Mouse (Mus musculus) skeletal muscle tissue, adult 2 months (tissue): ENCODE data around the gene Gm13539.
"Not testable (repeated sequence)": the region's sequence is repeated elsewhere in the genome, so short reads cannot be mapped to it uniquely, and the experiment has no call there.

Experiments used
- DNase-seq: peaks from one replicate; pipeline ENCODE4 v3.0.0-alpha.2; 2012; ENCODE audit warnings: low read depth, low spot score

Gene Gm13539

DNA sequence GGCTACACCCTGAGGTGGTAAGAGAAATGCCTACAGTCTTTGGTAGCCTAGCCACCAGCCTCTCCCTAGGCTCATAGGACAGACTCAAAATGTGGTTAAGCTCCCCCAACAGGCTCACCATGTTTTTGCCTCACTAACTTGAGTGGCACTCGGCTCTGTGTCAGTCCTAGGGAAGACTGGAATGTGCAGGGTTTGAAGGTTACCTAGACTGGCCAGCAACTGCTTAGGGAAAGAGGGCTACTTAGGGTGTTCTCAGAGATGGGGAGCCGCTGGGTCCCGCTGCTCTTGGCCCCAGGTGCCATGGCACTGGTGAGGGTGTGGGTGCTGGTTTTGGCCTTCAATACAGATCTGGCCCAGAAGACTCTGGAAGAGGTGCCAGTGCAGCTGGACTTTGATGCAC, at the start of gene Gm13539:
Gene Gm13539 (plus strand): TSS at position 301 of the 400 bp plus-strand sequence.
- no peak for DNase-seq

DNA sequence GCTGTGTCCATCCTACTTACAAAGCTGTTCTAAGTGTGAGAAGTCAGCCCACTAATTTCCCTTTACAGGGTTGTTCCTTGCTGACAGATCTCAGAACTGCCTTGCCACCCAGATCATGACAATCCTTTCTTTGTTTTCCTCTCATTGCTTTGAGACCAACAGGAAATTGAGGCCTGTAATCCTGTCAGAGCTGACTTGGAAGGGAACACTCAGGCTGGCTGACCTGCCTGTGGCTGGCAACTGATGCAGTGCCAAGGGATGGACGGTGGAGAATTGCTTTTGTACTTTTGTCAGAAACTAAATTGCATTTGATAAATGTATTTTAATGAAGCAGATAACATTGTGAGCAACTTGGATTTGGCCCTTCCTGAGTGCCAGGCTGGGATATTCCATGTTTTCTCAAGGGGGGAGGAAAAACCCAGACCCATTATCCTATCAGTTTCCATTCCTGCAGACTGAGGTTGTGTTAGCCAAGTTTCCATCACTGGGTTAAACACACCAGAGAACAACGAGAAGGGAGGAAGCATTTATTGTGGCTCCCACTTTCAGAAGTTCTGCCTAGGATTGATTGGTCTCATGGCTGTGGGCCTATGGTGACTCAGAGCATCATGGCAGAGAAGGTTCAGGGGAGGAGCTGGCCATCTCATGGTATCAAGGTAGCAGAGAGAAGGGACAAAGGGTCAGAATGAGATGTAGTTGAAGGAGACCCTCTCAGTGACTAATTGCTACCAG, 48.7 kb upstream of the Gm13539 start:
- no peak for DNase-seq

DNA sequence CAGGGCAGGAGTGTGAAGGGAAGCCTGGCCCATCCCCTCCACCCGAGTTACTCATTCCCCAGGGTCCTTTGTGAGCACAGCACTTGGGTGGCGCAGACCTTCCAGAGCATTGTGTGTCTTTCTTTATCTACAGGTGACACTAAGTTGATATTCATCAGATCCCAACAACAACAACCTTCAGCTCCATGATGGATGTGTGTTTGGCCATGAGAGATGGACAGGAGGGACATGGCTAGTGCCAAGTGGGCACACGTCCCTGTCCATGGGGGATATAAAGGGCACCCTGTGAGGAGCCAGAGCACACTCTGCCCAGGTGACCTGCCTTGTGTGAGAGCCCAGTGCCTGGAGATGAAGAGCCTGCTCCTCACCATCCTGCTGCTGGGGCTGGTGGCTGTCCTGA, 45.3 kb upstream of the Gm13539 start, which contains the start of gene Obp2b:
Gene Obp2b (plus strand): TSS at position 301 of the 400 bp plus-strand sequence.
- DNase-seq = not testable (repeated sequence)

DNA sequence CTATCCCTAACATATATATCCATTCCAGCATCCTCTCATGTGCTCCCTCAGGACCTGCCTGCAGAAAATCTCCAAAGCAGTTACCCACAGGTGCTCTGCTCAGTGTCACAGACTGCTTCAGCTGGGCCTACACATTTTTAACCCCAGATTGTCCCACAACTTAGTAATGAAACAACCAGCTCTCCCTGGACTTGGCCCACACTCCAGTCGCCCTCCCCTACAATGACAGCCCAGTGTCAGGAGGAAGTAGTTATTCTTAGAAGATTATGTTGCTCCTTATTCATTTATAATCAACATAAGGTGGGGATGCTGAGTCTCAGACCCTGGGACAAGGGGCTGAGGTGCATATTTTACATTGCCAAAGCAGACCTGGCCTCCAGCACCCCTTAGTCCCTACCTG, 40.4 kb upstream of the Gm13539 start:
- no peak for DNase-seq

DNA sequence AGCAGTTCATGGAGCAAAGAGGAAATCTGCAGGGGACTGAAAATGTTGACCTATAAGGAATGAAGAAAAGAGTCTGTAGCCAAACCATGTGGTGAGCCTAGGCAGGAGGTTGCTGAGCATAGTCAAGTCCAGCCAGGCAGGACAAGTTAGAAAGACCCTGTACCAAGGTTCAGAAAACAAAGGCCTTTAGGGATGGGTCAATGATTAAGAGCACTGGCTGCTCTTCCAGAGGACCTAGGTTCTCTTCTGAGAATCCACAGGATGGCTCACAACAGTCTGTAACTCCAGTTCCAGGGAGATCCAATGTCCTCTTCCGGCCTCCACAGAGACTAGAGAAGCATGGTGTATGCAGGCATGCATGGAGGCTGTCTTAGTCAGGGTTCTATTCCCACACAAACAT, 27.9 kb upstream of the Gm13539 start:
- no peak for DNase-seq

DNA sequence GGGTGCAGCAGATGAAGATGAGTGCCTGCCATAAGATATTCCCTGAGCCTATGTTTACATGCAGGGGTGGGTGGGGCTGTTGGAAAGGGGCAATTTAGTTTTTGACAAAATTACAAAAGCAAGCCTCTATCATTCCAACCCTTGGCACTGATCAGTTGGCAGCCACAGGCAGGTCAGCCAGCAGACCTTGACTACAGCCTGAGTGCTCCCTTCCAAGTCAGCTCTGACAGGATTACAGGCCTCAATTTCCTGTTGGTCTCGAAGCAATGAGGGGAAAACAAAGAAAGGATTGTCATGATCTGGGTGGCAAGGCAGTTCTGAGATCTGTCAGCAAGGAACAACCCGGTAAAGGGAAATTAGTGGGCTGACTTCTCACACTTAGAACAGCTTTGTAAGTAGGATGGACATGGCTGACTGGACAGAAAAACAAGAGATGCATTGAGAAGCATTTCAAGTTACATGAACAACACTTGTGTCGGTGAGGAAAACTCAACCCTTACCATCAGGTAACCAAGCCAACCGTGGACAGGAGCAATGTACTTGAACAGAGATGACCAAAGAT, 23.9 kb upstream of the Gm13539 start:
- DNase-seq = no peak

DNA sequence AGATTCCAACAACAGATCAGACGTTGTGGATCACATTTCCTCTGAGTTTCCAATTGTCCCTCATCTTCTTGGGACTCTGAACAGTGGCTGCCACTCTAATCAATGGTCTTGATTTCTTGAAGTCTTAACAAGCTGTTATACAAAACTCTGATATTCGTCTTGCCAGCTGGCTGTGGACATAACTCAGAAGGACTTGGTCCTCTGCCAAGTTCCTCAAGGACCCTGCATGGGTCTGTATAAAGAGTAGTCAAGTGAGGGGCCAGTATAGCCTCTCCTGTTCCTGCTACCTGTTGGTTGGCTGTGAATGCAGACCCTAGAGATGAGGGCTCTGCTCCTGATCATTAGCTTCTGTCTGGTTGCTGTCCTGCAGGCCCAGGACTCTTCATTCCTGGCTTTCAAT, 16.8 kb upstream of the Gm13539 start, which contains the start of gene Lcn3:
Gene Lcn3 (plus strand): TSS at position 301 of the 400 bp plus-strand sequence.
- no peak for DNase-seq

DNA sequence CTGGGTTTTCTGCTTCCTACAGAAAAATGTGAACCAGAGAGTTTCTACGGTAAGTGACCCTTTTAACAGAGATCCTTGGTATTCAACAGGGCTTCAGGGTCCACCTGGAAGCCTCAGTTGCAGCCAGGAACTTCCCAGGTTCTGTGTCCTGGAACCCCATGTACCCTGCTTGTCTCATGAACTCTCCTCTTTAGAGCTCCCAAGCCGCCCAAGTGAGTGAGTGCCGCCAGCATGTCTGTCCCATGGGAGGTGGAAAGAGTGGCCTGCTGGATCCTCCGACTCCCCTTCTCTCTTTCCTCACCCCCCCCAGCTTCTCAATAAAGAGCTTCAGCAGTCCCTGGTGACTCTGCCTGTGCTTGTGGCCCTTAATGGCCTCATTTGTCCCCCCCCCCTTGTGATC, 14.3 kb upstream of the Gm13539 start:
- no peak for DNase-seq

DNA sequence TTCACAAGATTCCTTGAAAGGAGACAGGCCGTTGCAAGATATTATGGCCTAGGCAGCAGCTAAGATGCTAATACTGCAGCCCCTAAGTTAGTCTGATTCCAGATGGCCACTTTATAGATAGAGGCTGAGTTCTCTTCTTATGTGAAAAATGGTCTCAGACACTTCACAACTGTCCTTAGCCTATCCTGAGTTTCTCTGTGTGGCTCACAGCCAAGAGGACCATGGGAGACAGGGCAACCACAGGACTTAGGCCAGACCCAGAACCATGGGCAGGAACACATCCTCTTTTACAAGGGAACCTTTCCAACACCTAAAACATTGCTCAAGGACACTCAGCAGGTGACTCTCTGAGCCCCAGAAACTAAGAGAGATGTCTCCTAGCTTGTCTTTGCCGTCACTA, 8.6 kb upstream of the Gm13539 start:
- no peak for DNase-seq

DNA sequence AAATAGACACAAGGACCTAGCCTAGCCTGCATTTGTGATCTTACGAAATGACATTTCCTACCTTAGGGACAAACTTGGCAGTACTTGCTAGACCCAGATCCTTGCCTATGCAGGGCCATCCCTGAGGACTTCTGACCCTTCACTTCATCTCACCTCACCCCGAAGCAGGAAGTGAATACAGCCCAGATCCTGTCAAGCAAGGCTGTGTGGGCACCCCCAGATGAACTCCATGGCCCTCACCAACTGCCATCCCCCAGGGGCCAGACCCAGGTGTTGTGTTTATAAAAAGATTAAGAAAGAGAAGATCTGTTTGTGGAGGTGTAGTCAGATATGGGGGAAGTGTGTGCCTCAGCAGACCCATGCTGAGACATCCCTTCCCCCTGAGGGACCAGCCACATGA, 7.4 kb upstream of the Gm13539 start:
- no peak for DNase-seq

DNA sequence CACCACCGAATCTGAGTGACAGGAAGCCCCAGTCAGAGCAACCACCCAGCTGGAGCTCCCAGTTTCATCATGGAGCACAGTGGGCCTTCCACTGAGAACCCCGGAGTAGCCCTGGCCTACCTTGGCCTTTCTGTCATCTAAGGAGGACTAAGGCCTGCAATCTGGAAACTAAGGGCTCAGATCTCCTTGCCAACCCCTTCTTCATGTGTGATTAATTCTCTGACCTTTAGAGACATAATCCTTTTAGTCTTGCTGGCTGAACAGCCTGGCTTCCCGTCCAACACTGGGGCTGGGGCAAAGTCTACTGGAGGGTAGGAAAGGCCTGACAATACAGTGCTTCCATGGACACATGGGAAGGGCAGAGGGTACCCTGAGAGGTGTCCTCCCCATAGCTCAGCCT, 6.1 kb upstream of the Gm13539 start:
- DNase-seq = no peak

DNA sequence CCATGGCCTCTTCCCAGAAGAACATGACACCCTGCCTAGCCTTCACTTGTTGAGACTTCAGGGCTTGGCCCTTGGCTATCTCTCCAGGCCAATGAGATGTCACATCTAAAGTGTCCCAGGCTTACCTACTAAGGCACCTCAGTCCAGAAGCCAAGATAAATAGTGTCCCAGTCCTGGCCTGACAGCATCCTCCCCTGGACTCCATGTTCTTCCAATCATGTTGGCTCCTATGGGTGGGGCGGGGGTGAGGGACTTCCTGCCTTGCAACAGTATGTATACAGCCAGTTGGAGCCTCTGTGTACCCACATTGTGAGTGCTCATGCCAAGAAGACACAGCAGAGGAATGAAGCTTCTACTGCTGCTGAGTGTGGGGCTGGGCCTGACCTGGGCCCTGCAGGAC, 5.3 kb upstream of the Gm13539 start, which contains the start of gene Lcn11:
Gene Lcn11 (plus strand): TSS at position 301 of the 400 bp plus-strand sequence.
- DNase-seq = no peak

DNA sequence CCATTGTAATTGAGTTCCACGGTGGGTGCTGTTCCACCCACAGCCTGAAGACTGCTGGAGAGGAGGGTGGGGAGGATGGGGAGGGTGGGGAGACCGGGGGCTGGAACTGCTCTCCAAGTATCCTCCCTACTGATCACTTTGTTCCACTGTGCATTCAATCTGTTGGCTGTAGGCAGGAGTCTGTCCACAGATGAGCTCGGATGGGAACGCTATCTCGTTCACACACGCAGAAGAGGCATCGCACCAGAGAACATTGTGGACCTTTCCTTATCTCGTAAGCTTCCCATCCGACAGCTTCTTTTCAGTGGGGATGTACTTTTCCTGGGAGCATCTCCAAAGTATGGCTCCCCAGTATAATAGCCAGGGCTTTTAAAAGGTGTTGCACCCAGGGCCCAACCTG, 3.0 kb upstream of the Gm13539 start:
- no peak for DNase-seq

DNA sequence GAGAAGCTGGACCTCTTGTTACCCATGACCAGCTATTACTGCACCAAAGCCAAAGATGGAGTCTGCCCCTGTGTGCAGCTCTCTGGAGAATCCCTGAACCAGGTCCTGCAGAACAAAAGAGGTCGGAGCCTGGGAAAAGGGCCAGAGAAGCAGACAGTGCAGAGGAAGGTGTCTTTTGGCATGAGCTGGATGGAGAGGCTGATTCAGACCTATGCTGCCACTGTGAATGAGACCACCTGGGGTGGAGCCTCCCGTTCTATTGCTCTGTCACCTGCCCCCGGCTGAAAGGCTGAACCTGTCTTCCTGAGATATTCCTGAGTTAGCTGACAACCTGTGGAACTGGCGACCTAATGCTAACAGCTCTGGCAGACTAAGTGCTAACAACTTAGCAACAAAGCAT, 1.1 kb upstream of the Gm13539 start:
- no peak for DNase-seq

DNA sequence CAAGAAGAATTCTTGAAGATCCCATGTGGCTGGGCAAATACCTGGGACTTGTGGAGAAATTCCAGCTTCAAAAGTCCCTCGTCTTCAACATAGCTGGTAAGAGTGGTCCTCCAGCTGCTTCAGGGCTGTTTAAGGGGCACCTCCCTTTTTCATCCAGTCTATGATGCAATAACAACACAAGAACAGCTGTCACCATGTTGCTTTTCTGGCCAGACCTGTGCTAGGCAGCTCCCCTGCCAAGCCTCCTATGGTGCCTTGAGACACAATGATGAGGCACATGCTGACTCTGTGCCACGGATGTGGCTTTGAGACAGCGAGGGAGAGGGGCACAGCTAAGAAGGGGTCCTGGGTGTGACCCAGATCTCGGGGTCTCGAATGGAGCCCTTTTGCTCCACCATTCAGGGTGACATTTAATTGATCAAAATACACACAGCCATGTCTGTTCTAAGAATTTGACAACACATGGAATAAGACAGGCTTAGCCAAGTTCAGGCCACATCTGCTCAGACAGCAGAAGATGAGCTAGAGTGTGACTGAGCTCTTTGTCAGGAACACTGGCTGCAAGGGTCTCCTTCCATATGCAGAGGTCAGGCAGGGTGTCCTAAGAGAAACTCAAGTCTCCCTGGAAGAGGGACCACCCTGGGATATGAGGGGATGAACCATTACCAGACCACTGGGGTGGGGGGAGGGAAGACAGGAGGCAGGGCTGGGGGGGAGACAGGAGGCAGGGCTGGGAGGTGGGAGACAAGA, 3.7 kb downstream of the Gm13539 start:
- no peak for DNase-seq

DNA sequence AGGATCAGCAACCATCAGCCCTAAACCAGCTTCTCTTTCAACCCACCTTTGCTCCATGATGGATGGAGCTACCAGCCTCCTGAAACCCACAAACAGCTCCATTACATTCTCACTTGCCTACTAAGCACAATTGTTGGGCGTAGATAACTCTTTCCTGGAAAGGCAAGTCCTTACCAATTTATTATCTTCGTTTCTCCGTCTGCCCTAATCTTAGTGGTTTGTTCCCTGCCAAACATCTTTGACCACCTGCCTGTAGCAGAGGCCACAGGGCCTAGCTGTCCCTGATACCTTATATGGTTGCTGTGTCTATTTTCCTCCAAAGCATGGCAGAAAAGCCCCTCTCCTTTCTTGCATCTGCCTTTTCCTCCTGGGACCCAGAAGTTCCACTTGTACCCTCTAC, 7.0 kb downstream of the Gm13539 start:
- DNase-seq = no peak

DNA sequence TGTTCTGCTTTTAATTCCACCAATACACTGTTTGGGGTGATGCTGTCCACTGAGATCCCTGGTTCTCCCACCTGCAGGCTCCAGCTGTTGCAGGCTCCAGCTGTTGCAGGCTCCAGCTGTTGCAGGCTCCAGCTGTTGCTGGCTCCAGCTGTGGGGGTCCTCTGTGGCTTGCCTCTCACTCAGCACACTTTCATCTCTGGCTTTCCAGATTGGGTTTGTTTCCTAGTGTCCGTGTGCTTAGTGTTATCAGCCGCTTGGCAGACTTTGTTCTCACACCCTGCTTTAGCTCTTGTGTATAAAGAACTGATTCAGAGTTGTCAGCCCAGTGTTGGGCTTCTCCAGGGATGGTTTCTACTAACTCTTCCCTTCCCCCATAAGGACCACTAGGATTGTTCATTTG, 15.6 kb downstream of the Gm13539 start:
- DNase-seq = no peak

DNA sequence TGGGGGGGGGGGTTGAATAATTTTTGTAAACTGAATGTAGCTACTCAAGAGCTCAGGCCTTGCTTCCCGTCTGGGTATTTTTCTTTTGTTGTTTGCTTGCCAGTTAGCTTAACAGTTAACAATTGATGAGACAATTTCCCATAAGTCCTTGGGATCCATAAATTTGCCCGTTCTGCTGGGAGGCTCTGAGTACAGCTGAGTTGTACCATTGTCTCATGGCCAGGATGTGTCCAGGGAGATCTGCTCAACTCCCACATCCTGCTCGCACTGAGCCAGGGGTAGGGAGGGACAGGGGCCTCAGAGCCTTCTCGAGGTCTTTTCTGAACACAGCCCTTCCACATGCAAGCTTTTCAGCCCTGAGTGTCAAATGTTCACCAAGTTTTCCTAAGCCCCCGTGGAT, 16.0 kb downstream of the Gm13539 start:
- DNase-seq = no peak

DNA sequence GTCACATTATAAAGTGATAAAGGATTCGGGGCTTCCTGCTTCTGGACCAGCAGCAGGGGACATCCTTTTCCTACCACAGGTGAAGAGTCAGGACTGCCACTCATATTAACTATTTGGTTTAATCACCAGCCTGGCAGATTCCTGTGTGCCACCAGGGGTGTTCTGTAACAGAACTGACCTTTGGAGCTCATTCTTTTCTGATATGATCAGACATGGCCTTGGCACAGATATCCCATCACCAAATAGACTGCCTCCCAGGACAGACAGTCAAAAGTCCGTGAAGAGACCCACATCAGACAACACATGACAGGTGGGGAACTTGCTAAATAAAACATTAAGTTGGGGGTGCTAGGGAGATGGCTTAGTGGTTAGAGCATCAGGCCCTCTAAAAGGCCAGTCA, 29.7 kb downstream of the Gm13539 start:
- DNase-seq = no peak

DNA sequence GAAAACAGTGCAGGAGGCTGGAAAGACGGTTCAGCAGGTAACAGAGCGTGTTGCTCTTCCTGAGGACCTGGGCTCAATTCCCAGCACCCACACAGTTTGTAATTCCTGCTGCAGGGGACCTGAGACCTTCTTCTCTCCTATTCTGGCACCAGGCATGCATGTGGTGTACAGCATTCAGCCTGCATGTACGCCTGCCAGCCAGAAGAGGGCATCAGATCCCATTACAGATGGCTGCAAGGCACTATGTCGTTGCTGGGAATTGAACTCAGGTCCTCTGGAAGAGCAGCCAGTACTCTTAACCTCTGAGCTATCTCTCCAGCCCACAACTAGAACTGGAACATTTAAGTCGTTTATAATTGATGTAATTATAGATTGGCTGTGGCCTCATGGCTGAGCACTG, 31.3 kb downstream of the Gm13539 start:
- no peak for DNase-seq

DNA sequence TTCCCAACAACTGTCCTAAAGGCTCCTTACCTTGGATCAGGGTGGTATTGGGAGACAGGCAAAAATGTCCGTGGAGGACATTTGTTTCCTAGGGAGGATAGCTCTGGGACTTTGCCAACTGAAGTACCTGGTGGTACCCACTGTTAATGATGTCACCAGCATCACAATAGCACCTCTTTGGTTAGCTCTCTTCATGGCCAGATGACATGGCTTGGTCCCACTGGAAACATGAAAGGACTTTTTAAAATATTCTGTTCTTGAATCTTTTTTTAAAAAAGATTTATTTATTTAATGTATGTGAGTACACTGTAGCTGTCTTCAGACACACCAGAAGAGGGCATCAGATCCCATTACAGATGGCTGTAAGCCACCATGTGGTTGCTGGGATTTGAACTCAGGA, 33.7 kb downstream of the Gm13539 start, which contains the start of gene Glt6d1:
Gene Glt6d1 (minus strand): TSS at position 101 of the 400 bp plus-strand sequence.
- not testable (repeated sequence) for DNase-seq

DNA sequence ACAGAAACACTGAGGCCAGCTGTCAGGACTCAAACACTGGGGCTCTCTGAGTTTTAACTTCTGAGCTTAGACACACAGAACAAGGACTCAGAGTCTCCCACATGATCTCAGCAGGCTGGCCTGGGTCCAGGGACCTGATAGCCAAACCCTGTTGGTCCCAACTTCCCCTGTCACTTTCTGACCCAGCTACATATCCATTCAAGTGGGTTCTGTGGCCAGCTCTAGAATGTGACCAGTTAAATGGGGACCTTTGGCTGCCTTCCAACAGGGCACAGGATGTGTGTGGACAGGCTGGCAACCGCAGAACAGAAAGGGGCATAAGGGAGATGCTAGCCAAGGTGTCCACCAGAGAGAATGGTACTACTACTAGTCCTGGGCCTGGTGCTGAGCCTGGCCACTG, 40.7 kb downstream of the Gm13539 start, which contains the start of gene Lcn9:
Gene Lcn9 (plus strand): TSS at position 348 of the 400 bp plus-strand sequence.
- DNase-seq = no peak
